Mouse (Mus musculus) hindbrain, embryonic 15.5 days (tissue): ENCODE results near the gene Sez6l2. TPM values are rescaled to one million over a fixed set of nuclear protein-coding genes. Genes with fewer than 3 reads are reported as not detected.

Source experiments
- ATAC-seq: fragments of 200-750 bp; cut with Nextera tagmentation; 2 replicates; pipeline ENCODE4 v1.8.0; 2017; ENCODE audit warnings: low read depth, moderate number of reproducible peaks, moderate TSS enrichment; ENCODE audit not compliant: low FRiP score
- H3K27ac ChIP-seq: fragments of 300-500 bp; sonication (generic); replicated peaks from 2 replicates; pipeline ENCODE4 v1.5.1; 2015; ENCODE audit warnings: mild to moderate bottlenecking, inconsistent platforms
- H3K27me3 ChIP-seq: fragments of 300-500 bp; sonication (generic); 2 replicates; pipeline ENCODE4 v1.6.1; 2015; ENCODE audit warnings: control low read depth, inconsistent platforms
- H3K36me3 ChIP-seq: fragments of 300-500 bp; sonication (generic); 2 replicates; pipeline ENCODE4 v1.6.1; 2015; ENCODE audit warnings: control low read depth, inconsistent platforms
- H3K4me1 ChIP-seq: fragments of 300-500 bp; sonication (generic); replicated peaks from 2 replicates; pipeline ENCODE4 v1.6.1; 2015; ENCODE audit warnings: control low read depth, inconsistent platforms
- H3K4me2 ChIP-seq: fragments of 300-500 bp; sonication (generic); 2 replicates; pipeline ENCODE4 v1.6.1; 2015; ENCODE audit warnings: moderate library complexity, mild to moderate bottlenecking, inconsistent platforms
- H3K4me3 ChIP-seq: fragments of 300-500 bp; sonication (generic); 2 replicates; pipeline ENCODE4 v1.5.1; 2015; ENCODE audit warnings: mild to moderate bottlenecking, inconsistent platforms
- H3K9ac ChIP-seq: fragments of 300-500 bp; sonication (generic); 2 replicates; pipeline ENCODE4 v1.6.1; 2015; ENCODE audit warnings: inconsistent platforms
- H3K9me3 ChIP-seq: fragments of 300-500 bp; sonication (generic); 2 replicates; pipeline ENCODE4 v1.6.1; 2016; ENCODE audit warnings: control low read depth, inconsistent platforms
- WGBS: fragments of 180-500 bp; shearing (Covaris S2); methylation state at CpG from one replicate; pipeline ENCODE4 v1.1.7; 2015; 5-methylcytosine and 5-hydroxymethylcytosine counted together
- polyA plus RNA-seq: library from polyadenylated mRNA; unstranded; fragments of >200 nt; fragmentation: Nextera tagmentation; extraction: Ambion mirVana; gene quantifications from 2 replicates; pipeline ENCODE4 v1.2.1, GENCODE M21; 2015

The Sez6l2 gene
- polyA plus RNA-seq, 1 experiment from 2014 or later, result 55.9 TPM

DNA sequence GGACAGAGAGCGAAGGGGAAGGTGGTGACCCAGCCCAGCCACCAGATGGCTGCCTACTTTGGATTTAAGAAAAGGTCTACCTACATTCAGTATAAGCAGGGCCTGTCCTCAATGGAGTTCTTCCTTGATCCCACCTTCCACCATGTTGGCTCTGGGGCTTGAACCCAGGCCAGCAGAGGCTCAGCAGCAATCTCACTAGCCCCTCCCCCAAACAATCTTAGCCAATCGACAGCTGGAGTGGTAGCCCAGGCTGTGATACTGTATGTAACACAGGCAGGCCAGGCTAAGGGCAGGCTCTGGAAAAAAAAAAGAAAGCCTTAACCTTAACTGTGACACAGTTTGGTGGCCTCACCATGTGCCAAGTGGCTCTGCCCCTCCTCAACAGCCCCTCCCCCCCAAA, 61.4 kb downstream of the Sez6l2 start:
- ATAC-seq, result no peak
- WGBS, result 80% methylated on average over 2 of the region's 2 CpGs
- peaks cover 25% of the 10 kb centered on the region for H3K4me1 ChIP-seq
- H3K4me3 ChIP-seq, result no peak overlapping the region
- H3K4me2 ChIP-seq, result no peak overlapping the region
- H3K9ac ChIP-seq, result no peak overlapping the region
- H3K9me3 ChIP-seq, result no peaks in the 10 kb centered on the region
- H3K36me3 ChIP-seq, result peaks cover 27% of the 10 kb centered on the region
- H3K27me3 ChIP-seq, result no peaks in the 10 kb centered on the region
- H3K27ac ChIP-seq, result no peak overlapping the region

- no peak for ATAC-seq
- Histone ChIP-seq H3K4me1 (peaks cover 25% of the 10 kb centered on the region), H3K9ac (no peak overlapping the region), H3K36me3 (peaks cover 27% of the 10 kb centered on the region), H3K4me3 (no peak overlapping the region), H3K9me3 (no peaks in the 10 kb centered on the region), H3K27me3 (no peaks in the 10 kb centered on the region), H3K27ac (no peak overlapping the region), H3K4me2 (no peak overlapping the region)
- 87% methylated on average over 6 of the region's 6 CpGs for WGBS
Measured at GRCm38 (mm10) chr7:127012374-127012773, 62.0 kb downstream of the Sez6l2 start.

DNA sequence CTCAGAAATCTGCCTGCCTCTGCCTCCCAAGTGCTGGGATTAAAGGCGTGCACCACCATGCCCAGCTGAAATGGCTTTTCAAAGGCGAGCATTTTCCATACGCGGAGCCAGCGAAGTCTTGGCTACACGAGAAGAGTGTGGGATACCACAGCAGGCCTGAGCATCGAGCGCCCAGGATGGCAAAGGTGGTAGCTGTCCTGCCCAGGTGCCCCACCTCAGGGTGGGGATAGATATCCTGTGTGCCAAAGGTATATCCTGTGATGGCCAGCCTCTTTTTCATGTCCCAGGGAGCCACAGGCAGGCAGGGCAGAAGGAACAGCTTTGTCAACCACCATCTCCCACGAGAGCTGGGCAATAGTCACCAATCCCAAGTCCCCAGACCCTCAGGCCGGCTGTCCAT, 62.5 kb downstream of the Sez6l2 start:
- H3K4me1 ChIP-seq, result peaks cover 29% of the 10 kb centered on the region
- no peaks in the 10 kb centered on the region for H3K9me3 ChIP-seq
- H3K4me2 ChIP-seq, result no peak overlapping the region
- H3K36me3 ChIP-seq, result peaks cover 27% of the 10 kb centered on the region
- 98% methylated on average over 10 of the region's 10 CpGs for WGBS
- H3K9ac ChIP-seq, result no peak overlapping the region
- no peak for ATAC-seq
- H3K27ac ChIP-seq, result no peak overlapping the region
- H3K27me3 ChIP-seq, result no peaks in the 10 kb centered on the region
- H3K4me3 ChIP-seq, result no peak overlapping the region

DNA sequence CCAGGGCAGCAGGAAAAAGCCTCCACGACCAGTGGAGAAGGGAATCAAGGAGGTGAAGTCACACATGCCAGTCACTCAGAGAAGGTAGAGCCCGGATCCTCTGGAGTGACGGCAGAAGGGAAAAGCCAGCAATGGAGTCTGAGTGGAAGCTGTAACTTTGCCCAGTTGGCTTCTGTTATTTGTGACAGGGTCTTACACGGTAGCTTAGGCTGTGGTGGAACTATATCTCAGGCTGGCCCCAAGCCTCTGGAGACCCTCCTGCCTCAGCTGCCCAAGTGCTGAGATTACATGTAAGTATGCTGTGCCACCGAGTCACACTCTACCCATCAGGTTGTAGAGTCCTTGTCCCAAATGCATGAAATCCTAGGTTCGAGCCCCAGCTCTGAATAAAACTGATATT, 63.0 kb downstream of the Sez6l2 start:
- no peak overlapping the region for H3K4me3 ChIP-seq
- no peak for ATAC-seq
- no peak overlapping the region for H3K9ac ChIP-seq
- no peak overlapping the region for H3K4me2 ChIP-seq
- no peaks in the 10 kb centered on the region for H3K9me3 ChIP-seq
- H3K4me1 ChIP-seq, result peaks cover 35% of the 10 kb centered on the region
- H3K36me3 ChIP-seq, result peaks cover 27% of the 10 kb centered on the region
- H3K27ac ChIP-seq, result no peak overlapping the region
- 95% methylated on average over 6 of the region's 6 CpGs for WGBS
- H3K27me3 ChIP-seq, result no peaks in the 10 kb centered on the region

GRCm38 (mm10) chr7:127014320-127014719, 64.0 kb downstream of the Sez6l2 start, which contains the start of gene Mvp:
Mvp (minus strand) TSS chr7:127014621.
- peaks cover 27% of the 10 kb centered on the region for H3K36me3 ChIP-seq
- H3K4me1 ChIP-seq, result peaks cover 44% of the 10 kb centered on the region
- ATAC-seq, result no peak
- no peak within 1 kb of the TSS for H3K27ac ChIP-seq
- WGBS, result 70% methylated on average over 11 of the region's 11 CpGs
- H3K4me3 ChIP-seq, result peak within 1 kb of the TSS; percentile 66
- H3K9me3 ChIP-seq, result no peaks in the 10 kb centered on the region
- no peaks in the 10 kb centered on the region for H3K27me3 ChIP-seq
- H3K4me2 ChIP-seq, result peak within 1 kb of the TSS; percentile 84
- H3K9ac ChIP-seq, result peak within 1 kb of the TSS; percentile 18

DNA sequence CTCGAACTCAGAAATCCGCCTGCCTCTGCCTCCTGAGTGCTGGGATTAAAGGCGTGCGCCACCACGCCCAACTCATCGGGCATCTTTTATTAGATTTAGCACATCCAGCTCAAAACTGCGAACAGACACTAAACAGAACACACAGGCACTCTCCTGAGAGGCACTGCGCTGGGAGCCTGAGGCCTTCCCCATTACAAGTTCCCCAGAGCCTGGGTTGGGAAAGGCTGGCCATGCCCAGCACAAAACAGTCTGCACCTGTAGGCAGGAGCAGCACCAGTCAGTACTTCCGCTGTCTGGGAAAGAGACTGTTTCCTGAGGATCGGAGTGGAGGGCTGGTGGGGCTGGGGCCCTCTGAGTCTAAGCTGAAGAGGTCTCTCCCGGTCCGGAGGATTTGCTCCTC, 64.6 kb downstream of the Sez6l2 start:
- H3K4me3 ChIP-seq, result no peak overlapping the region
- H3K4me2 ChIP-seq, result peak overlapping the region; percentile 22
- H3K9me3 ChIP-seq, result no peaks in the 10 kb centered on the region
- ATAC-seq, result no peak
- H3K4me1 ChIP-seq, result peaks cover 51% of the 10 kb centered on the region
- H3K9ac ChIP-seq, result 0 out of 2 replicates have a peak overlapping the region, but pooled peaks have one; percentile 12
- 97% methylated on average over 12 of the region's 12 CpGs for WGBS
- no peaks in the 10 kb centered on the region for H3K27me3 ChIP-seq
- no peak overlapping the region for H3K27ac ChIP-seq
- H3K36me3 ChIP-seq, result peaks cover 27% of the 10 kb centered on the region

- H3K9ac ChIP-seq, result peak overlapping the region; percentile 85
- H3K4me2 ChIP-seq, result peak overlapping the region; percentile 84
- ATAC-seq, result no peak
Measured at GRCm38 (mm10) chr7:127016081-127016480, 65.7 kb downstream of the Sez6l2 start.

DNA sequence TGATC, 65.9 kb downstream of the Sez6l2 start, which contains the start of gene Pagr1b:
Gene Pagr1b (minus strand): TSS at position 4 of the 5 bp plus-strand sequence.
- Histone ChIP-seq H3K27me3 (no peaks in the 10 kb centered on the region), H3K4me3 (peak within 1 kb of the TSS; percentile 66), H3K27ac (peak within 1 kb of the TSS; percentile 95), H3K36me3 (peaks cover 27% of the 10 kb centered on the region), H3K4me2 (peak within 1 kb of the TSS; percentile 84), H3K4me1 (peaks cover 62% of the 10 kb centered on the region), H3K9me3 (no peaks in the 10 kb centered on the region), H3K9ac (peak within 1 kb of the TSS; percentile 85)
- no peak for ATAC-seq

More at GRCm38 (mm10) chr7:127016081-127016480, 65.7 kb downstream of the Sez6l2 start:
- Histone ChIP-seq H3K27me3 (no peaks in the 10 kb centered on the region), H3K27ac (peak overlapping the region; percentile 95), H3K36me3 (peaks cover 27% of the 10 kb centered on the region), H3K9me3 (no peaks in the 10 kb centered on the region), H3K4me1 (peaks cover 60% of the 10 kb centered on the region), H3K4me3 (peak overlapping the region; percentile 66)
- 2% methylated on average over 10 of the region's 10 CpGs for WGBS

GRCm38 (mm10) chr7:127016486-127016938, 66.1 kb downstream of the Sez6l2 start:
- Histone ChIP-seq H3K9ac (peak overlapping the region; percentile 85), H3K4me3 (peak overlapping the region; percentile 66), H3K36me3 (peaks cover 27% of the 10 kb centered on the region), H3K4me2 (peak overlapping the region; percentile 84), H3K4me1 (peaks cover 64% of the 10 kb centered on the region), H3K27ac (peak overlapping the region; percentile 95), H3K9me3 (no peaks in the 10 kb centered on the region), H3K27me3 (no peaks in the 10 kb centered on the region)
- under 1% methylated on average over 22 of the region's 22 CpGs for WGBS
- peak; percentile 32; the same call in 1 of the 2 replicates for ATAC-seq

GRCm38 (mm10) chr7:127016971-127017949, 66.9 kb downstream of the Sez6l2 start, which contains the start of gene Pagr1a:
Pagr1a (minus strand) TSS chr7:127017352.
- Histone ChIP-seq H3K4me2 (peak within 1 kb of the TSS; percentile 84), H3K27me3 (no peaks in the 10 kb centered on the region), H3K27ac (peak within 1 kb of the TSS; percentile 95), H3K4me3 (peak within 1 kb of the TSS; percentile 66), H3K4me1 (peaks cover 71% of the 10 kb centered on the region), H3K36me3 (peaks cover 28% of the 10 kb centered on the region), H3K9me3 (no peaks in the 10 kb centered on the region), H3K9ac (peak within 1 kb of the TSS; percentile 85)
- 4% methylated on average over 39 of the region's 39 CpGs for WGBS
- ATAC-seq, result peak; percentile 84

DNA sequence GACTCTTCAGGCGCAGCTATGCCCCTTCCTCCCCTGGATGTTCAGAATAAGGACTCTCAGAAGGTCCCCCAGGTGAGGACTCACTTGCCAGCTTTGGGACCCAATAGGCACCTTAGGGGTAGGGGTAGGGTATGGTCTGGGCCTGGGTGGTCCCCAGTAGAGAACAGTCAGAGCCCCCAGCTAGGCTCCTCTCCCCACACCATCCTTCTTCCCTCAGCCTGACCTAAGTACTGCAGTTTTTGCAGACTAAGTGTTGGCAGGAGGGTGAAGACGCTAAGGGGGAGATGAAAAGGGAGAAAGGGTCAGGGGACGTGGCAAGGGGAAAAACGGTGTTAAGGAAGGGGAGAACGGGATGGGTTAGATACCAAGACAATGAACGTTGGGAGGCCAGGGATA, 67.6 kb downstream of the Sez6l2 start:
- Histone ChIP-seq H3K9me3 (no peaks in the 10 kb centered on the region), H3K9ac (peak overlapping the region; percentile 41), H3K27ac (peak overlapping the region; percentile 95), H3K4me1 (peaks cover 78% of the 10 kb centered on the region), H3K4me2 (peak overlapping the region; percentile 84), H3K4me3 (no peak overlapping the region), H3K36me3 (peaks cover 32% of the 10 kb centered on the region), H3K27me3 (no peaks in the 10 kb centered on the region)
- ATAC-seq, result no peak
- 62% methylated on average over 6 of the region's 6 CpGs for WGBS

DNA sequence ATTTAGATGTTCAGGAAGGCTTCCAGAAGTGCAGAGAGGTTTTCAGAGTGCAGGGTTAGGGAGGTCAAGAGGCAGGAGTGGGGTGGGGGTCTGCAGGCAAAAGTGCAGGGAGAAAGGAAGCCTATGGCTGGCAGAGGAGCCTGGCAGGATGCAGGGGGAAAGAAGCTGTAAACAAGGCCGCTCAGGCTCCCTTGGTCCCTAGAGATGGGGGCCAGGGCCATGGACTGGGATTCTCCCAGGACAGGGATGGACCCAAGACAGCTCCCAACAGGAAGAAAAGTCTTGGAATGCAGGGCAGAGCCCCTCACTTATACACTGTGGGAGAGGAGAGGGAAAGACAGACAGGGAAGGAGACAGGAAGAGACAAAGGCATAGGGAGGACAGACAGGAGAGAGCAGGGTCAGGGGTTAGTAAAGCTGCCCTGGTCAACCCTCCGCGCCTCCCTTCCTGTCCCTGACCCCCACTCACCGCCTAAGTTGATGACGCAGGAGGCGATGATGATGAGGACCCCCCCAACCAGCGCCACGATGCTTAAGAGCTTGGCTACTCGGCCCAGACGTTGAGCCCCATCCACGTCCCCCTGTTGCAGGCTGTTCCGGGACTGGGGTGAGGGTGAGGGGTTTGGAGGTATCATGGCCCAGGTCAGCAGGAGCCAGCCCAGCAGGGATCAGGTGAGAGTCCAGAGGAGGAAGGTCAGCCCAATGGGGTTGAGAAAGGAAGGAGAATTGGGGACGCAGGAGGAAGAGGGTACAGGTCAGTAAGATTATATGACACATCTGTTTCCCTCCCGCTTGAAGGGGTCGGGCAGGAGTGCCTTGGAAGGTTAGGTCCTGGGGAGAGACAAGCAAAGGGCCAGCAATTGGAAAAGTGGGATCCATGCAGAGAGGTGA, 68.3 kb downstream of the Sez6l2 start:
- Histone ChIP-seq H3K4me3 (peak overlapping the region; percentile 44; the same call in 1 of the 2 replicates), H3K27me3 (no peaks in the 10 kb centered on the region), H3K4me2 (peak overlapping the region; percentile 84), H3K9ac (peak overlapping the region; percentile 41; the same call in 1 of the 2 replicates), H3K4me1 (peaks cover 85% of the 10 kb centered on the region), H3K27ac (peak overlapping the region; percentile 95; the same call in 1 of the 2 replicates), H3K36me3 (peaks cover 31% of the 10 kb centered on the region), H3K9me3 (no peaks in the 10 kb centered on the region)
- WGBS, result 88% methylated on average over 15 of the region's 15 CpGs
- no peak for ATAC-seq
